Comparison of ENCODE assay signal across 17 mouse cellular contexts in genomic region chr6:90750091-90750490, GRCm38 (mm10).
DNase-seq lines count a peak whose midpoint lies in the region; ATAC-seq and TF ChIP-seq lines count a peak whose summit lies in the region.
"Had no signal": no experiment of that assay in that cellular context is flagged by ENCODE, and none has a peak within 500 bp of the region (broad histone marks: within the 10 kb centered on the region; RNA-seq: fewer than 3 reads in every experiment).

No protein-coding gene starts in this region.

- peaks cover 49% of the 10 kb centered on the region for H3K4me1 ChIP-seq in heart, embryonic 11.5 days (ENCODE audit: control insufficient read depth, insufficient read depth, low read length)
- peaks cover 48 to 100% of the 10 kb centered on the region in 2 experiments for H3K4me1 ChIP-seq in CH12.LX (ENCODE audit: control insufficient read depth in 1 of 2, insufficient read depth in 2 of 2)
- peaks cover 23% of the 10 kb centered on the region; the same call in 1 of the 2 replicates for H3K4me1 ChIP-seq in intestine, embryonic 16.5 days (ENCODE audit: control insufficient read depth, insufficient read depth, low read length)
- H3K4me1 ChIP-seq: embryonic facial prominence, embryonic 12.5 days had no signal

- H3K4me3 ChIP-seq in heart, embryonic 11.5 days (ENCODE audit: low read depth, low read length), result no peak overlapping the region
- H3K4me3 ChIP-seq in CH12.LX (replicated peaks in 1 of 3; ENCODE audit: low read depth in 2 of 3, low read length in 2 of 3, poor library complexity in 1 of 3), result no peak overlapping the region
- H3K4me3 ChIP-seq in intestine, embryonic 16.5 days (ENCODE audit: low read length), result no peak overlapping the region
- H3K4me3 ChIP-seq: embryonic facial prominence, embryonic 12.5 days; forebrain, embryonic 13.5 days; hindbrain, embryonic 10.5 days; limb, embryonic 13.5 days; midbrain, embryonic 13.5 days had no signal

- in situ Hi-C loops in CH12.LX (cut with MboI; ENCODE audit: low pct_ligation_motif_present, low pct_unique_long_range_greater_than_20kb, low sequenced_read_pairs), result no loop called here

- no peak overlapping the region for H3K4me2 ChIP-seq in heart, embryonic 11.5 days
- H3K4me2 ChIP-seq in CH12.LX (ENCODE audit: insufficient read depth, low read depth, poor library complexity, severe bottlenecking), result peak overlapping the region; percentile 51; the same call in 1 of the 2 replicates
- no peak overlapping the region for H3K4me2 ChIP-seq in intestine, embryonic 16.5 days (ENCODE audit: low read depth, low read length)
- H3K4me2 ChIP-seq: embryonic facial prominence, embryonic 12.5 days; forebrain, embryonic 13.5 days; limb, embryonic 13.5 days; midbrain, embryonic 13.5 days had no signal

- dilution Hi-C loops in CH12.LX (cut with MboI; ENCODE audit: extremely low pct_ligation_motif_present, extremely low pct_unique_long_range_greater_than_20kb, low sequenced_read_pairs), result no loop called here

- H3K36me3 ChIP-seq in heart, embryonic 11.5 days (ENCODE audit: control insufficient read depth, insufficient read depth, low read length), result no peaks in the 10 kb centered on the region
- peaks cover 26 to 86% of the 10 kb centered on the region in 2 experiments for H3K36me3 ChIP-seq in CH12.LX (replicated peaks in 1 of 2; ENCODE audit: control insufficient read depth in 1 of 2, insufficient read depth in 1 of 2, low read length in 1 of 2)
- H3K36me3 ChIP-seq in intestine, embryonic 16.5 days (ENCODE audit: control insufficient read depth, insufficient read depth, low read length), result no peaks in the 10 kb centered on the region
- H3K36me3 ChIP-seq: embryonic facial prominence, embryonic 12.5 days; limb, embryonic 13.5 days had no signal

- no peak for TF ChIP-seq RAD21 in CH12.LX (IDR thresholded peaks at IDR 0.05; ENCODE audit: low read depth, low read length)

- 16% methylated on average over 2 of the region's 2 CpGs for WGBS in heart, embryonic 11.5 days (ENCODE audit: insufficient replicate concordance)
- 35% methylated on average over 2 of the region's 2 CpGs for WGBS in intestine, embryonic 16.5 days

- no peak for DNase-seq in heart, postnatal 4 days
- DNase-seq in CH12.LX (ENCODE audit: extremely low read depth), result no peak
- DNase-seq in adrenal gland, adult 8-10 months, result no peak
- DNase-seq in natural killer cell, adult 2 months (ENCODE audit: low spot score in 2 of 2), result no peak
- DNase-seq in spleen, postnatal 14 days (ENCODE audit: low spot score in 2 of 2), result no peak
- DNase-seq: adrenal gland, postnatal 14 days; cerebellum, adult 2 months; gastrocnemius, postnatal 36 days; thymus, postnatal 14 days had no signal

- H3K9ac ChIP-seq in heart, embryonic 11.5 days (ENCODE audit: low read depth, low read length), result no peak overlapping the region
- 0 out of 2 replicates have a peak overlapping the region, but pooled peaks have one; percentile 29 for H3K9ac ChIP-seq in CH12.LX (ENCODE audit: insufficient read depth, low read depth)
- no peak overlapping the region for H3K9ac ChIP-seq in intestine, embryonic 16.5 days (ENCODE audit: low read depth, low read length)
- H3K9ac ChIP-seq: embryonic facial prominence, embryonic 12.5 days; forebrain, embryonic 13.5 days; limb, embryonic 13.5 days; midbrain, embryonic 13.5 days had no signal

- TF ChIP-seq EP300 in CH12.LX (IDR thresholded peaks at IDR 0.05; ENCODE audit: low read length), result no peak

- no peaks in the 10 kb centered on the region for H3K27me3 ChIP-seq in heart, embryonic 11.5 days (ENCODE audit: control insufficient read depth, insufficient read depth, low read length)
- no peaks in the 10 kb centered on the region for H3K27me3 ChIP-seq in CH12.LX (replicated peaks)
- H3K27me3 ChIP-seq in intestine, embryonic 16.5 days (replicated peaks; ENCODE audit: control insufficient read depth, insufficient read depth, low read length), result no peaks in the 10 kb centered on the region
- H3K27me3 ChIP-seq: embryonic facial prominence, embryonic 12.5 days; forebrain, embryonic 13.5 days; limb, embryonic 13.5 days; midbrain, embryonic 13.5 days had no signal

- TF ChIP-seq POLR2A in CH12.LX (IDR thresholded peaks at IDR 0.05; ENCODE audit: low read depth, low read length), result 0 out of 2 replicates have a peak, but pooled peaks have one; percentile 7

- H3K9me3 ChIP-seq in heart, embryonic 11.5 days (replicated peaks; ENCODE audit: control insufficient read depth, low read length), result no peaks in the 10 kb centered on the region
- no peaks in the 10 kb centered on the region for H3K9me3 ChIP-seq in CH12.LX (replicated peaks; ENCODE audit: low read length)
- no peaks in the 10 kb centered on the region for H3K9me3 ChIP-seq in intestine, embryonic 16.5 days (ENCODE audit: control insufficient read depth, low read length)
- H3K9me3 ChIP-seq: embryonic facial prominence, embryonic 12.5 days; forebrain, embryonic 13.5 days; hindbrain, embryonic 10.5 days; limb, embryonic 13.5 days; midbrain, embryonic 13.5 days had no signal

- no peak overlapping the region; the same call in 1 of the 2 replicates for H3K27ac ChIP-seq in heart, embryonic 11.5 days (ENCODE audit: low read depth, low read length)
- H3K27ac ChIP-seq in CH12.LX (ENCODE audit: insufficient read depth, low read depth), result no peak overlapping the region
- H3K27ac ChIP-seq in intestine, embryonic 16.5 days (ENCODE audit: low read length), result no peak overlapping the region
- H3K27ac ChIP-seq: embryonic facial prominence, embryonic 12.5 days; forebrain, embryonic 13.5 days; hindbrain, embryonic 10.5 days; limb, embryonic 13.5 days; midbrain, embryonic 13.5 days had no signal

- ATAC-seq in heart, embryonic 11.5 days (replicated peaks; ENCODE audit: insufficient number of reproducible peaks, low FRiP score, low TSS enrichment), result peak; percentile 74; the same call in 1 of the 2 replicates
- ATAC-seq in intestine, embryonic 16.5 days, result peak; percentile 83
- ATAC-seq in megakaryocyte-erythroid progenitor cell, adult 5-6 weeks (replicated peaks; ENCODE audit: low FRiP score, low TSS enrichment, poor library complexity, severe bottlenecking), result peak; percentile 84
- ATAC-seq: forebrain, embryonic 13.5 days; midbrain, embryonic 13.5 days had no signal

- no peak for TF ChIP-seq CTCF in CH12.LX (conservative IDR thresholded peaks at IDR 0.05 in 1 of 2, IDR thresholded peaks at IDR 0.05 in 1 of 2; ENCODE audit: low read depth in 2 of 2, low read length in 2 of 2)

- peaks cover 92% of the 10 kb centered on the region for H3K79me2 ChIP-seq in CH12.LX (replicated peaks; ENCODE audit: control insufficient read depth, extremely low read depth, insufficient read depth, poor library complexity, severe bottlenecking)

TF ChIP-seq in CH12.LX, 34 proteins besides CTCF, POLR2A, EP300 and RAD21:
- no peak for TF ChIP-seq ZMIZ1 (IDR thresholded peaks at IDR 0.05; ENCODE audit: low read depth, low read length)
- TF ChIP-seq UBTF (IDR thresholded peaks at IDR 0.05; ENCODE audit: low read depth, low read length), result no peak
- TF ChIP-seq USF2 (conservative IDR thresholded peaks at IDR 0.05; ENCODE audit: low read depth, low read length), result no peak
- no peak for TF ChIP-seq USF1 (IDR thresholded peaks at IDR 0.05; ENCODE audit: low read depth, low read length)
- no peak for TF ChIP-seq MYC (IDR thresholded peaks at IDR 0.05; ENCODE audit: low read depth, low read length)
- no peak for TF ChIP-seq MXI1 (IDR thresholded peaks at IDR 0.05; ENCODE audit: low read depth, low read length)
- no peak for TF ChIP-seq TBP (conservative IDR thresholded peaks at IDR 0.05; ENCODE audit: low read depth, low read length)
- no peak for TF ChIP-seq CHD2 (IDR thresholded peaks at IDR 0.05; ENCODE audit: low read length)
